Mouse (Mus musculus): ENCODE measurements around the gene Gm21976. TPM values are rescaled to one million over a fixed set of nuclear protein-coding genes. Genes with fewer than 3 reads are reported as not detected.

Gene Gm21976
- polyA plus RNA-seq, 1 experiment from 2014 or later = not detected

DNA sequence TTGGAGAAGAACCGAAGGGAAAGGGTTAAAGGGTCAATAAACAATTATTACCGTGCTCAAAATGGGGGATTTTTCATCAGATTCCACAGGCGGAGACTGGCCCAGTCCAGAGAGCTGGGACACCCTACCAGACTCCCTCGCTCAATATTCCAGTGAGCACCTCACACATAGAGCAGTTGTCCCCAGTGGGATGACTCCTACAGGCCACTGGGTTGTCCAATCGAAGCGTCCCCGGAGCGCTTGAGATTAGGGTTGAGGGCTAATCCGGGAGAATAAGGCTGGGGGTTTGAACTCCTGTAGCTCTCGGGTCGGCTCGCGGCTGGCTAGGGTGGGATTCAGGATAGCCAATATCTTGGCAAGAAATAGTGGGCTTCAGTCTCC, 74.0 kb downstream of the Gm21976 start:
- H3K9me3 ChIP-seq (ENCODE audit: control insufficient read depth, low read length) = no peaks in the 10 kb centered on the region
- H3K36me3 ChIP-seq (ENCODE audit: control insufficient read depth, insufficient read depth, low read length) = no peaks in the 10 kb centered on the region
- 1% methylated on average over 13 of the region's 13 CpGs for WGBS
- H3K9ac ChIP-seq (replicated peaks; ENCODE audit: low read length) = no peak overlapping the region
- H3K4me3 ChIP-seq (replicated peaks; ENCODE audit: low read depth, low read length) = peak overlapping the region; percentile 37
- DNase-seq (no peak), ATAC-seq (ENCODE audit: low FRiP score, low TSS enrichment) (peak; percentile 32; the same call in 1 of the 2 replicates)
- peaks cover 10% of the 10 kb centered on the region for H3K4me1 ChIP-seq (ENCODE audit: control insufficient read depth, insufficient read depth, low read length)
- H3K27me3 ChIP-seq (ENCODE audit: control insufficient read depth, insufficient read depth, low read length) = peaks cover 83% of the 10 kb centered on the region
- H3K27ac ChIP-seq (replicated peaks; ENCODE audit: low read depth, low read length) = no peak overlapping the region
- H3K4me2 ChIP-seq (ENCODE audit: low read length) = peak overlapping the region; percentile 58

DNA sequence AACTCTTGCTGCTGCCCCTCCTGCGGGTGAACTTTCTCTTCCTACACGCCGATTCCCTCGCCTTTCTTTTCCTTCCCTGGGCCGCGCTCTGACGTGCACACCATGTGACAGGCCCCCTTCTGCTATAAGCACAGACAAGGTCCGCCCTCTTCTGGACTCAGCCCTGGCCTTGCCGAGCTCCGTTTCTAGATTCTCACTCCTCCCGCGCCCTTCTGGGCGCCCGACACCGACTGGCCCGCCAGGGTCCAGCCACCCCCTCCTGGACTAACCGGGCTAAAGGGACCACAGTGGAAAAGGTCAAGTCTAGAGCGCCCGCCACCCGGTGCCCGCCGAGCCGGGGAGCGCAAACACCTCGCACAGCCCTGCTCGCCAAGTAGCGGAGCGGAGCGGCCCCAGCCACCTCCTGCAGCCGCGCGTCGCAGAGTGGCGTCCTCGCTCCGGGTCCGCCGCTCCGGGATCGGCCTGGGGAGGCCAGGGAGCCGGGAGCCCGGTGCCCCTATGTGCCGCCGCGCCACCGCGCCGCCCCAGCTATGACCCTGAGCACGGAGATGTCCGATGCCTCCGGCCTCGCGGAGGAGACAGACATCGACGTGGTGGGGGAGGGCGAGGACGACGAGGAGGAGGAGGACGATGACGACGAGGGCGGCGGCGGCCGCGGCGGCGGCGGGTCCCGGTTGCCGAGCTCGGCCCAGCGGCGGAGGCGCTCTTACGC, 74.6 kb downstream of the Gm21976 start, which contains the start of gene Foxd1:
TSS of gene Foxd1 (plus strand) at position 153 of the 712 bp plus-strand sequence.
- WGBS = under 1% methylated on average over 76 of the region's 76 CpGs
- DNase-seq (peak; percentile 72), ATAC-seq (ENCODE audit: low FRiP score, low TSS enrichment) (peak; percentile 76)
- peaks cover 87% of the 10 kb centered on the region for H3K27me3 ChIP-seq (ENCODE audit: control insufficient read depth, insufficient read depth, low read length)
- H3K9me3 ChIP-seq (ENCODE audit: control insufficient read depth, low read length) = no peaks in the 10 kb centered on the region
- peaks cover 10% of the 10 kb centered on the region for H3K4me1 ChIP-seq (ENCODE audit: control insufficient read depth, insufficient read depth, low read length)
- peak within 1 kb of the TSS; percentile 26; the same call in 1 of the 2 replicates for H3K9ac ChIP-seq (replicated peaks; ENCODE audit: low read length)
- peak within 1 kb of the TSS; percentile 58 for H3K4me2 ChIP-seq (ENCODE audit: low read length)
- peak within 1 kb of the TSS; percentile 37 for H3K4me3 ChIP-seq (replicated peaks; ENCODE audit: low read depth, low read length)
- H3K36me3 ChIP-seq (ENCODE audit: control insufficient read depth, insufficient read depth, low read length) = no peaks in the 10 kb centered on the region
- H3K27ac ChIP-seq (replicated peaks; ENCODE audit: low read depth, low read length) = no peak within 1 kb of the TSS

DNA sequence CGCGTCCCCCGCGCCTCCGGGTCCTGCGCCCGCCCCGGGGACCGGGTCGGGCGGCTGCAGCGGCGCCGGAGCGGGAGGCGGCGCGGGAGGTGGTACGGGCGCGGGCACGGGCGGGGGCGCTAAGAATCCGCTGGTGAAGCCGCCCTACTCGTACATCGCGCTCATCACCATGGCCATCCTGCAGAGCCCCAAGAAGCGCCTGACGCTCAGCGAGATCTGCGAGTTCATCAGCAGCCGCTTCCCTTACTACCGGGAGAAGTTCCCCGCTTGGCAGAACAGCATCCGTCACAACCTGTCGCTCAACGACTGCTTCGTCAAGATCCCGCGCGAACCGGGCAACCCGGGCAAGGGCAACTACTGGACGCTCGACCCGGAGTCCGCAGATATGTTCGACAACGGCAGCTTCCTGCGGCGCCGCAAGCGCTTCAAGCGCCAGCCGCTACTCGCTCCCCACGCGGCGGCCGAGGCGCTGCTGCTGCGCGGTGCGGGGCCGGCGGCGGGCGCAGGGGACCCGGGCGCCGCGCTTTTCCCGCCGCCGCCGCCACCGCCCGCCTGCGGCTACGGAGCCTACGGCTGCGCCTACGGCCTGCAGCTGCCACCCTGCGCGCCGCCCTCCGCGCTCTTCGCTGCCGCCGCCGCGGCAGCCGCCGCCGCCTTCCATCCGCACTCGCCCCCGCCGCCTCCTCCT, 75.3 kb downstream of the Gm21976 start:
- Histone ChIP-seq H3K27ac (replicated peaks; ENCODE audit: low read depth, low read length) (no peak overlapping the region), H3K4me3 (replicated peaks; ENCODE audit: low read depth, low read length) (peak overlapping the region; percentile 37), H3K36me3 (ENCODE audit: control insufficient read depth, insufficient read depth, low read length) (no peaks in the 10 kb centered on the region), H3K9ac (replicated peaks; ENCODE audit: low read length) (peak overlapping the region; percentile 26; the same call in 1 of the 2 replicates), H3K27me3 (ENCODE audit: control insufficient read depth, insufficient read depth, low read length) (peaks cover 87% of the 10 kb centered on the region), H3K4me2 (ENCODE audit: low read length) (peak overlapping the region; percentile 58), H3K9me3 (ENCODE audit: control insufficient read depth, low read length) (no peaks in the 10 kb centered on the region), H3K4me1 (ENCODE audit: control insufficient read depth, insufficient read depth, low read length) (peaks cover 10% of the 10 kb centered on the region)
- DNase-seq = peak; percentile 68
- peak; percentile 31; the same call in 1 of the 2 replicates for ATAC-seq (ENCODE audit: low FRiP score, low TSS enrichment)
- WGBS = under 1% methylated on average over 95 of the region's 102 CpGs

DNA sequence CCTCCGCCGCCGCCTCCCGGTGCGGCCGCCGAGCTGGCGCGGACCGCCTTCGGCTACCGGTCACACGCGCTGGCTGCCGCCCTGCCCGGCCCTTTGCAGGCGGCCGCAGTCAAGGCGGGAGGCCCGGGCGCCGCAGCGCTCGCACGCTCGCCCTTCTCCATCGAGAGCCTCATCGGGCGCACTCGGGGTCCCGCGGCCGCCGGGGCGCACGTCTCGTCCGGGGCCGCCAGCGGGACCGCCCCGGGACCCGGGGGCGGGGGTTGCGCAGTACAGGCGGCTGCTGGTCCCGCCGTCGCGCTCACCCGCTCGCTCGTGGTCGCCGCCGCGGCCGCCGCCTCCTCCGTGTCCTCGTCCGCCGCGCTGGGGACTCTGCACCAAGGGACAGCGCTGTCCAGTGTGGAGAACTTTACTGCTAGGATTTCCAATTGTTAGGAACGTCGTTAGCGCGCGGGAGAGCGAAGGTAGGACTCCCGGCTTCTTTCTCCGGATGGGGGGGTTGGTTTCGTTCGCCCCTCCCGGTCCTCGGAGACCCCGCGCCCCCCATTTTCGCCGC, 75.9 kb downstream of the Gm21976 start:
- Histone ChIP-seq H3K27ac (replicated peaks; ENCODE audit: low read depth, low read length) (no peak overlapping the region), H3K4me3 (replicated peaks; ENCODE audit: low read depth, low read length) (peak overlapping the region; percentile 37), H3K4me2 (ENCODE audit: low read length) (peak overlapping the region; percentile 58), H3K27me3 (ENCODE audit: control insufficient read depth, insufficient read depth, low read length) (peaks cover 87% of the 10 kb centered on the region), H3K36me3 (ENCODE audit: control insufficient read depth, insufficient read depth, low read length) (no peaks in the 10 kb centered on the region), H3K9me3 (ENCODE audit: control insufficient read depth, low read length) (no peaks in the 10 kb centered on the region), H3K4me1 (ENCODE audit: control insufficient read depth, insufficient read depth, low read length) (peaks cover 10% of the 10 kb centered on the region), H3K9ac (replicated peaks; ENCODE audit: low read length) (0 out of 2 replicates have a peak overlapping the region, but pooled peaks have one; percentile 23)
- peak; percentile 53 for DNase-seq
- WGBS = under 1% methylated on average over 79 of the region's 81 CpGs
- ATAC-seq (ENCODE audit: low FRiP score, low TSS enrichment) = no peak

DNA sequence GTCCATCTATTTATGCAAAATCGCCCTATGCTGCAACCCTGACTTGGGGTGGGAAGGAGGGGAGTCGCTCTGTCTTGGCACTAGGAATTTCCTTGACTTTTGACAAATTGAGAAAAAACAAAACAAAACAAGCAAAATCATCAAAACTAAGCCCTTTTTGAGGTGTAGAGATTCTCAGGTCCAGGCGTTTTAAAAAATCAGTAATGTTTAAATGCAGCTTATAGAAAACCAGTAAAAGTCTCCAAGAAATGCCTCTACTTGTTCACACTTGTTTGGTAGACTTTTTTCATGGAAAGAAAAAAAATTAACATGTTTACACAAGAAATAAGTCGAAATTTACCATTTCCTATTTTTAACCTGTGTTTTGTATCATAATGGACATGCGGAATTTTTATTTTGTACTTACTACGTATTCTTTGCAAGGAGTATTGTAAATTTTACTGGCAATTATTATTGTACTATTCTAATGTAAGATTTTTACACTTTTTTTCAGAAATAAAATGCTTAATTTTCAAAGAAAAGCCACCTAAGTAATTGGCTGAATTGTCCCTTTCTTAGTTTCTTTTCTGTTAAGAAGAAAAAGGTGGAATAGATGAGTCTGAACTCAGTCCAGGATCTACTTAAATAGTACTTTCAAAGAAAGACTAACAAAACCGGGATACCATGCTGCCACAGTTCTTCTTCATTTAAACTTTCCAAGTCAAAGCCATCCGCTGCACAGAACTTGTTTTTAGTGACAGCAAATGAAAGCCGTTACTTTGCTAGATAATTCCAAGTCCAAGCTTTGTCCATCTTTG, 76.7 kb downstream of the Gm21976 start:
- H3K27me3 ChIP-seq (ENCODE audit: control insufficient read depth, insufficient read depth, low read length) = peaks cover 87% of the 10 kb centered on the region
- H3K36me3 ChIP-seq (ENCODE audit: control insufficient read depth, insufficient read depth, low read length) = no peaks in the 10 kb centered on the region
- peaks cover 10% of the 10 kb centered on the region for H3K4me1 ChIP-seq (ENCODE audit: control insufficient read depth, insufficient read depth, low read length)
- no peak overlapping the region for H3K9ac ChIP-seq (replicated peaks; ENCODE audit: low read length)
- peak overlapping the region; percentile 58 for H3K4me2 ChIP-seq (ENCODE audit: low read length)
- ATAC-seq (ENCODE audit: low FRiP score, low TSS enrichment) = no peak
- DNase-seq = peak; percentile 55
- peak overlapping the region; percentile 37; the same call in 1 of the 2 replicates for H3K4me3 ChIP-seq (replicated peaks; ENCODE audit: low read depth, low read length)
- 4% methylated on average over 9 of the region's 9 CpGs for WGBS
- no peak overlapping the region for H3K27ac ChIP-seq (replicated peaks; ENCODE audit: low read depth, low read length)
- no peaks in the 10 kb centered on the region for H3K9me3 ChIP-seq (ENCODE audit: control insufficient read depth, low read length)

Other genes starting within 250 kb of the Gm21976 start
- gene Arhgef28, start 73.4 kb upstream of the Gm21976 start, polyA plus RNA-seq (2014; fragmentation: Nextera tagmentation; extraction: Ambion mirVana) = 21.1 and 22.0 TPM in 2 replicates
- 27.5 and 35.1 TPM in 2 replicates for gene Utp15, start 16.8 kb upstream of the Gm21976 start, polyA plus RNA-seq (2014; fragmentation: Nextera tagmentation; extraction: Ambion mirVana)
- 97.6 and 110 TPM in 2 replicates for gene Ankra2, start 16.8 kb upstream of the Gm21976 start, polyA plus RNA-seq (2014; fragmentation: Nextera tagmentation; extraction: Ambion mirVana)
- gene Btf3, start 37.1 kb downstream of the Gm21976 start, polyA plus RNA-seq (2014; fragmentation: Nextera tagmentation; extraction: Ambion mirVana) = 568 and 574 TPM in 2 replicates
- gene Foxd1, start 74.4 kb downstream of the Gm21976 start, polyA plus RNA-seq (2014; fragmentation: Nextera tagmentation; extraction: Ambion mirVana) = 0.12 and 0.54 TPM in 2 replicates
- 0.67 and 0.70 TPM in 2 replicates for gene Gm10320, start 212.1 kb downstream of the Gm21976 start, polyA plus RNA-seq (2014; fragmentation: Nextera tagmentation; extraction: Ambion mirVana)

All from midbrain, embryonic 14.5 days (tissue).